In genomic region chr16:91564580-91565291, GRCm38 (mm10) we compare ENCODE assay signal across 19 mouse cellular contexts. TPM values are rescaled to one million over a fixed set of nuclear protein-coding genes. Genes with fewer than 3 reads are reported as not detected.
DNase-seq lines count a peak whose midpoint lies in the region; ATAC-seq and TF ChIP-seq lines count a peak whose summit lies in the region.
"Had no signal": no experiment of that assay in that cellular context is flagged by ENCODE, and none has a peak within 500 bp of the region (broad histone marks: within the 10 kb centered on the region; RNA-seq: fewer than 3 reads in every experiment).

No protein-coding gene starts in this region.

- ATAC-seq in liver, postnatal 0 days, result peak; percentile 52
- ATAC-seq in forebrain, postnatal 0 days, result no peak
- no peak for ATAC-seq in forebrain, embryonic 15.5 days (replicated peaks)
- ATAC-seq: forebrain, embryonic 14.5 days; inflammation-experienced regulatory T-cells, adult 6 months; lung, postnatal 0 days had no signal

- no peaks in the 10 kb centered on the region for H3K9me3 ChIP-seq in liver, postnatal 0 days (ENCODE audit: low read length)
- no peaks in the 10 kb centered on the region for H3K9me3 ChIP-seq in forebrain, postnatal 0 days (ENCODE audit: low read length)
- H3K9me3 ChIP-seq in forebrain, embryonic 15.5 days, result no peaks in the 10 kb centered on the region
- H3K9me3 ChIP-seq: hindbrain, embryonic 10.5 days; limb, embryonic 12.5 days; megakaryocyte, embryonic 14.5 days had no signal

- H3K4me2 ChIP-seq in liver, postnatal 0 days (ENCODE audit: low read depth, low read length), result no peak overlapping the region; the same call in 1 of the 2 replicates
- no peak overlapping the region for H3K4me2 ChIP-seq in forebrain, postnatal 0 days (ENCODE audit: low read depth)
- no peak overlapping the region for H3K4me2 ChIP-seq in forebrain, embryonic 15.5 days (replicated peaks)
- H3K4me2 ChIP-seq: limb, embryonic 12.5 days had no signal

- 0 out of 2 replicates have a peak, but pooled peaks have one; percentile 33 for TF ChIP-seq EP300 in liver, postnatal 0 days (IDR thresholded peaks at IDR 0.05; ENCODE audit: low read depth)

- H3K4me3 ChIP-seq in brown adipose tissue, adult 24 weeks (ENCODE audit: insufficient read depth, low read depth, low read length), result no peak overlapping the region
- no peak overlapping the region for H3K4me3 ChIP-seq in liver, postnatal 0 days (ENCODE audit: low read depth, low read length)
- no peak overlapping the region for H3K4me3 ChIP-seq in forebrain, postnatal 0 days (ENCODE audit: low read depth, low read length)
- H3K4me3 ChIP-seq in forebrain, embryonic 15.5 days, result no peak overlapping the region
- H3K4me3 ChIP-seq: hindbrain, embryonic 10.5 days; limb, embryonic 12.5 days; megakaryocyte, embryonic 14.5 days had no signal

- H3K4me1 ChIP-seq in brown adipose tissue, adult 24 weeks (ENCODE audit: control insufficient read depth, insufficient read depth, insufficient read length, low read length), result peaks cover 2% of the 10 kb centered on the region; the same call in 1 of the 2 replicates
- peaks cover 16% of the 10 kb centered on the region for H3K4me1 ChIP-seq in liver, postnatal 0 days (ENCODE audit: insufficient read depth)
- no peaks in the 10 kb centered on the region for H3K4me1 ChIP-seq in forebrain, postnatal 0 days (ENCODE audit: insufficient read depth)
- H3K4me1 ChIP-seq in forebrain, embryonic 15.5 days, result no peaks in the 10 kb centered on the region
- H3K4me1 ChIP-seq: hindbrain, embryonic 10.5 days had no signal

- no peak overlapping the region for H3K9ac ChIP-seq in liver, postnatal 0 days (replicated peaks)
- H3K9ac ChIP-seq in forebrain, postnatal 0 days, result no peak overlapping the region
- no peak overlapping the region for H3K9ac ChIP-seq in forebrain, embryonic 15.5 days (replicated peaks)
- H3K9ac ChIP-seq: limb, embryonic 12.5 days had no signal

- no peak for TF ChIP-seq CTCF in liver, postnatal 0 days (IDR thresholded peaks at IDR 0.05; ENCODE audit: low read depth)
- no peak for TF ChIP-seq CTCF in forebrain, postnatal 0 days (IDR thresholded peaks at IDR 0.05; ENCODE audit: low read depth)

- DNase-seq in adrenal gland, postnatal 14 days, result peak; percentile 34
- no peak for DNase-seq in adrenal gland, postnatal 4 days (ENCODE audit: low spot score in 2 of 2)
- peak; percentile 44 for DNase-seq in liver
- DNase-seq in liver, postnatal 0 days, result peak; percentile 61
- DNase-seq in forebrain, postnatal 0 days, result no peak
- no peak for DNase-seq in layer of hippocampus, postnatal 14 days (ENCODE audit: low spot score in 2 of 2)
- DNase-seq: cerebellum, adult 11-12 months; cerebellum, postnatal 36 days; kidney, postnatal 10 days; layer of hippocampus, adult 9-11 months; right cerebral cortex, adult 18-20 months had no signal

- WGBS in liver, postnatal 0 days (ENCODE audit: insufficient replicate concordance), result 64% methylated on average over 4 of the region's 4 CpGs
- 82% methylated on average over 4 of the region's 4 CpGs for WGBS in forebrain, postnatal 0 days
- WGBS in forebrain, embryonic 15.5 days, result 83% methylated on average over 4 of the region's 4 CpGs

- peaks cover 30% of the 10 kb centered on the region for H3K36me3 ChIP-seq in liver, postnatal 0 days (replicated peaks; ENCODE audit: insufficient read depth, low read length)
- peaks cover 34% of the 10 kb centered on the region for H3K36me3 ChIP-seq in forebrain, postnatal 0 days (ENCODE audit: insufficient read depth)
- peaks cover 24% of the 10 kb centered on the region for H3K36me3 ChIP-seq in forebrain, embryonic 15.5 days

- H3K27me3 ChIP-seq in liver, postnatal 0 days (ENCODE audit: insufficient read depth, low read length), result no peaks in the 10 kb centered on the region
- no peaks in the 10 kb centered on the region for H3K27me3 ChIP-seq in forebrain, postnatal 0 days (ENCODE audit: insufficient read depth, low read length)
- no peaks in the 10 kb centered on the region for H3K27me3 ChIP-seq in forebrain, embryonic 15.5 days
- H3K27me3 ChIP-seq: limb, embryonic 12.5 days had no signal

- 0 out of 2 replicates have a peak overlapping the region, but pooled peaks have one; percentile 5 for H3K27ac ChIP-seq in brown adipose tissue, adult 24 weeks (replicated peaks; ENCODE audit: low read depth, low read length)
- peak overlapping the region; percentile 64 for H3K27ac ChIP-seq in liver, postnatal 0 days (ENCODE audit: low read depth)
- no peak overlapping the region for H3K27ac ChIP-seq in forebrain, postnatal 0 days (ENCODE audit: low read depth, low read length)
- H3K27ac ChIP-seq in forebrain, embryonic 15.5 days (replicated peaks), result no peak overlapping the region
- H3K27ac ChIP-seq: hindbrain, embryonic 10.5 days; limb, embryonic 12.5 days had no signal

RNA-seq across cellular contexts. Expression of gene Ifngr2, which starts 17.9 kb away (rescaled TPM):
- total RNA-seq in adrenal gland, postnatal 14 days (2021), result 27.7 and 30.8 TPM in 2 replicates
- 10 to 100 TPM; 38.5 to 40.9 TPM for total RNA-seq in adrenal gland, postnatal 4 days (2021)
- polyA plus RNA-seq in brown adipose tissue, adult 24 weeks (2012; ENCODE audit: insufficient read depth, insufficient read length, missing spikeins), result 15.4 and 22.0 TPM in 2 replicates
- 18.2 and 20.8 TPM in 2 replicates for polyA plus RNA-seq in liver, postnatal 0 days (2015; fragmentation: Nextera tagmentation; extraction: Ambion mirVana)
- total RNA-seq in forebrain, postnatal 0 days (2014; rRNA removed), result 61.8 and 63.0 TPM in 2 replicates
- 112 and 146 TPM in 2 replicates for polyA plus RNA-seq in forebrain, postnatal 0 days (2015; fragmentation: Nextera tagmentation; extraction: Ambion mirVana)
- total RNA-seq in layer of hippocampus, postnatal 14 days (2021), result 10 to 100 TPM; 82.4 to 87.0 TPM
- polyA plus RNA-seq in forebrain, embryonic 15.5 days (2015; fragmentation: Nextera tagmentation; extraction: Ambion mirVana), result 104 and 105 TPM in 2 replicates

RNA-seq across cellular contexts. Expression of gene Tmem50b, which starts 32.9 kb away (rescaled TPM):
- total RNA-seq in adrenal gland, postnatal 14 days (2021), result 45.6 and 48.0 TPM in 2 replicates
- 10 to 100 TPM; 29.2 to 29.8 TPM for total RNA-seq in adrenal gland, postnatal 4 days (2021)
- polyA plus RNA-seq in brown adipose tissue, adult 24 weeks (2012; ENCODE audit: insufficient read depth, insufficient read length, missing spikeins), result 71.4 and 79.6 TPM in 2 replicates
- 8.6 and 9.8 TPM in 2 replicates for polyA plus RNA-seq in liver, postnatal 0 days (2015; fragmentation: Nextera tagmentation; extraction: Ambion mirVana)
- 65.2 and 65.6 TPM in 2 replicates for total RNA-seq in forebrain, postnatal 0 days (2014; rRNA removed)
- 98.8 and 102 TPM in 2 replicates for polyA plus RNA-seq in forebrain, postnatal 0 days (2015; fragmentation: Nextera tagmentation; extraction: Ambion mirVana)
- total RNA-seq in layer of hippocampus, postnatal 14 days (2021), result 100 to 1,000 TPM; 126 to 142 TPM
- polyA plus RNA-seq in forebrain, embryonic 15.5 days (2015; fragmentation: Nextera tagmentation; extraction: Ambion mirVana), result 83.2 and 89.2 TPM in 2 replicates

RNA-seq across cellular contexts. Expression of gene Dnajc28, which starts 54.1 kb away (rescaled TPM):
- 12.8 and 15.1 TPM in 2 replicates for total RNA-seq in adrenal gland, postnatal 14 days (2021)
- total RNA-seq in adrenal gland, postnatal 4 days (2021), result 1 to 10 TPM; 5.6 to 8.7 TPM
- polyA plus RNA-seq in brown adipose tissue, adult 24 weeks (2012; ENCODE audit: insufficient read depth, insufficient read length, missing spikeins), result 20.4 and 32.7 TPM in 2 replicates
- 3.6 and 4.3 TPM in 2 replicates for polyA plus RNA-seq in liver, postnatal 0 days (2015; fragmentation: Nextera tagmentation; extraction: Ambion mirVana)
- 3.7 and 6.1 TPM in 2 replicates for total RNA-seq in forebrain, postnatal 0 days (2014; rRNA removed)
- 2.8 and 3.6 TPM in 2 replicates for polyA plus RNA-seq in forebrain, postnatal 0 days (2015; fragmentation: Nextera tagmentation; extraction: Ambion mirVana)
- 1 to 10 TPM; 5.0 to 6.5 TPM for total RNA-seq in layer of hippocampus, postnatal 14 days (2021)
- 8.0 and 9.0 TPM in 2 replicates for polyA plus RNA-seq in forebrain, embryonic 15.5 days (2015; fragmentation: Nextera tagmentation; extraction: Ambion mirVana)

Comparison
In these comparisons a context has a peak if more than half of its experiments do, and no peak if none do; other contexts are left out.
1. DNase-seq: peak in adrenal gland, postnatal 14 days (single experiment), liver (single experiment) and liver, postnatal 0 days (single experiment); none in adrenal gland, postnatal 4 days (0 of 2), forebrain, postnatal 0 days (single experiment) and layer of hippocampus, postnatal 14 days (0 of 2).
2. H3K27ac ChIP-seq: peak in brown adipose tissue, adult 24 weeks (single experiment) and liver, postnatal 0 days (single experiment); none in forebrain, postnatal 0 days (single experiment) and forebrain, embryonic 15.5 days (single experiment).